Mouse (Mus musculus) lung, embryonic 16.5 days (tissue): ENCODE results near the gene Map3k1. TPM values are rescaled to one million over a fixed set of nuclear protein-coding genes. Genes with fewer than 3 reads are reported as not detected.

Source experiments
- ATAC-seq: fragments of 200-750 bp; cut with Nextera tagmentation; 2 replicates; pipeline ENCODE4 v1.8.0; 2017; ENCODE audit warnings: low read depth, mild to moderate bottlenecking, moderate library complexity
- H3K27ac ChIP-seq: fragments of 300-500 bp; sonication (generic); 2 replicates; pipeline ENCODE4 v1.5.1; 2014; ENCODE audit warnings: mild to moderate bottlenecking, control low read depth, low read length
- H3K27me3 ChIP-seq: fragments of 300-500 bp; sonication (generic); 2 replicates; pipeline ENCODE4 v1.6.1; 2014; ENCODE audit warnings: low read depth, low read length, mixed read lengths; ENCODE audit not compliant: control insufficient read depth, insufficient read depth
- H3K36me3 ChIP-seq: fragments of 300-500 bp; sonication (generic); 2 replicates; pipeline ENCODE4 v1.6.1; 2014; ENCODE audit warnings: low read length; ENCODE audit not compliant: control insufficient read depth, insufficient read depth
- H3K4me1 ChIP-seq: fragments of 300-500 bp; sonication (generic); replicated peaks from 2 replicates; pipeline ENCODE4 v1.6.1; 2014; ENCODE audit warnings: low read length, mixed read lengths; ENCODE audit not compliant: control insufficient read depth, insufficient read depth
- H3K4me2 ChIP-seq: fragments of 300-500 bp; sonication (generic); 2 replicates; pipeline ENCODE4 v1.6.1; 2014; ENCODE audit warnings: low read depth, low read length, control low read depth
- H3K4me3 ChIP-seq: fragments of 300-500 bp; sonication (generic); 2 replicates; pipeline ENCODE4 v1.5.1; 2014; ENCODE audit warnings: mild to moderate bottlenecking, low read length, control low read depth
- H3K9ac ChIP-seq: fragments of 300-500 bp; sonication (generic); 2 replicates; pipeline ENCODE4 v1.6.1; 2014; ENCODE audit warnings: low read length, control low read depth
- H3K9me3 ChIP-seq: fragments of 300-500 bp; sonication (generic); 2 replicates; pipeline ENCODE4 v1.6.1; 2016; ENCODE audit warnings: low read length; ENCODE audit not compliant: control insufficient read depth
- WGBS: fragments of 180-500 bp; shearing (Covaris S2); extraction: QIAGEN DNeasy Blood & Tissue Kit; methylation state at CpG from one replicate; pipeline ENCODE4 v1.1.7; 2014; 5-methylcytosine and 5-hydroxymethylcytosine counted together
- polyA plus RNA-seq: library from polyadenylated mRNA; unstranded; fragments of >200 nt; fragmentation: Nextera tagmentation; extraction: Ambion mirVana; gene quantifications from 2 replicates; pipeline ENCODE4 v1.2.1, GENCODE M21; 2015

Map3k1 gene
- polyA plus RNA-seq, 1 experiment from 2014 or later, result 28.3 TPM

- no peak overlapping the region for H3K27ac ChIP-seq
- no peak for ATAC-seq
- H3K9me3 ChIP-seq, result no peaks in the 10 kb centered on the region
- no peaks in the 10 kb centered on the region for H3K4me1 ChIP-seq
- H3K4me2 ChIP-seq, result no peak overlapping the region
- H3K4me3 ChIP-seq, result no peak overlapping the region
- peaks cover 36% of the 10 kb centered on the region for H3K36me3 ChIP-seq
- no peak overlapping the region for H3K9ac ChIP-seq
- WGBS, result 91% methylated on average over 9 of the region's 9 CpGs
- no peaks in the 10 kb centered on the region for H3K27me3 ChIP-seq
Measured at GRCm38 (mm10) chr13:111770776-111771175, 38.0 kb downstream of the Map3k1 start.

- H3K9ac ChIP-seq, result no peak overlapping the region
- ATAC-seq, result no peak
- 89% methylated on average over 12 of the region's 12 CpGs for WGBS
- no peaks in the 10 kb centered on the region for H3K9me3 ChIP-seq
- H3K27me3 ChIP-seq, result no peaks in the 10 kb centered on the region
- no peak overlapping the region for H3K4me2 ChIP-seq
- H3K36me3 ChIP-seq, result peaks cover 74% of the 10 kb centered on the region
- H3K27ac ChIP-seq, result no peak overlapping the region
- no peak overlapping the region for H3K4me3 ChIP-seq
- H3K4me1 ChIP-seq, result no peaks in the 10 kb centered on the region
Measured at GRCm38 (mm10) chr13:111762526-111762925, 46.3 kb downstream of the Map3k1 start.

GRCm38 (mm10) chr13:111756986-111757385, 51.8 kb downstream of the Map3k1 start:
- Histone ChIP-seq H3K4me1 (no peaks in the 10 kb centered on the region), H3K9ac (no peak overlapping the region), H3K27ac (no peak overlapping the region), H3K9me3 (no peaks in the 10 kb centered on the region), H3K36me3 (peaks cover 83% of the 10 kb centered on the region), H3K27me3 (no peaks in the 10 kb centered on the region), H3K4me3 (no peak overlapping the region), H3K4me2 (no peak overlapping the region)
- 92% methylated on average over 6 of the region's 6 CpGs for WGBS
- ATAC-seq, result no peak

GRCm38 (mm10) chr13:111755937-111756336, 52.9 kb downstream of the Map3k1 start:
- Histone ChIP-seq H3K4me2 (no peak overlapping the region), H3K36me3 (peaks cover 83% of the 10 kb centered on the region), H3K27me3 (no peaks in the 10 kb centered on the region), H3K9ac (no peak overlapping the region), H3K4me3 (no peak overlapping the region), H3K27ac (no peak overlapping the region), H3K4me1 (no peaks in the 10 kb centered on the region), H3K9me3 (no peaks in the 10 kb centered on the region)
- no peak for ATAC-seq
- 93% methylated on average over 15 of the region's 15 CpGs for WGBS

- peaks cover 83% of the 10 kb centered on the region for H3K36me3 ChIP-seq
- H3K27ac ChIP-seq, result no peak overlapping the region
- H3K9ac ChIP-seq, result no peak overlapping the region
- no peak overlapping the region for H3K4me3 ChIP-seq
- H3K4me2 ChIP-seq, result no peak overlapping the region
- WGBS, result 96% methylated on average over 18 of the region's 18 CpGs
- no peaks in the 10 kb centered on the region for H3K4me1 ChIP-seq
- no peaks in the 10 kb centered on the region for H3K9me3 ChIP-seq
- ATAC-seq, result no peak
- H3K27me3 ChIP-seq, result no peaks in the 10 kb centered on the region
Measured at GRCm38 (mm10) chr13:111755377-111755776, 53.4 kb downstream of the Map3k1 start.

GRCm38 (mm10) chr13:111753321-111753720, 55.5 kb downstream of the Map3k1 start:
- Histone ChIP-seq H3K4me1 (no peaks in the 10 kb centered on the region), H3K27ac (no peak overlapping the region), H3K9me3 (no peaks in the 10 kb centered on the region), H3K36me3 (peaks cover 87% of the 10 kb centered on the region), H3K4me3 (no peak overlapping the region), H3K4me2 (no peak overlapping the region), H3K9ac (no peak overlapping the region), H3K27me3 (no peaks in the 10 kb centered on the region)
- ATAC-seq, result no peak; the same call in 1 of the 2 replicates
- 72% methylated on average over 6 of the region's 6 CpGs for WGBS

- H3K9ac ChIP-seq, result no peak overlapping the region
- H3K4me2 ChIP-seq, result no peak overlapping the region
- no peak for ATAC-seq
- no peak overlapping the region for H3K4me3 ChIP-seq
- H3K4me1 ChIP-seq, result no peaks in the 10 kb centered on the region
- no peaks in the 10 kb centered on the region for H3K9me3 ChIP-seq
- no peak overlapping the region for H3K27ac ChIP-seq
- H3K36me3 ChIP-seq, result peaks cover 40% of the 10 kb centered on the region
- no peaks in the 10 kb centered on the region for H3K27me3 ChIP-seq
- 92% methylated on average over 28 of the region's 28 CpGs for WGBS
Measured at GRCm38 (mm10) chr13:111748301-111749062, 60.3 kb downstream of the Map3k1 start.

- WGBS, result 93% methylated on average over 5 of the region's 5 CpGs
- Histone ChIP-seq H3K36me3 (peaks cover 29% of the 10 kb centered on the region), H3K9ac (no peak overlapping the region), H3K27ac (no peak overlapping the region), H3K4me2 (no peak overlapping the region), H3K9me3 (no peaks in the 10 kb centered on the region), H3K4me1 (no peaks in the 10 kb centered on the region), H3K27me3 (no peaks in the 10 kb centered on the region), H3K4me3 (no peak overlapping the region)
- no peak for ATAC-seq
Measured at GRCm38 (mm10) chr13:111746831-111747230, 62.0 kb downstream of the Map3k1 start.

GRCm38 (mm10) chr13:111745216-111745615, 63.6 kb downstream of the Map3k1 start:
- Histone ChIP-seq H3K27me3 (no peaks in the 10 kb centered on the region), H3K36me3 (peaks cover 18% of the 10 kb centered on the region), H3K4me1 (no peaks in the 10 kb centered on the region), H3K4me3 (no peak overlapping the region), H3K27ac (no peak overlapping the region), H3K9me3 (no peaks in the 10 kb centered on the region), H3K9ac (no peak overlapping the region), H3K4me2 (no peak overlapping the region)
- ATAC-seq, result no peak
- WGBS, result 65% methylated on average over 7 of the region's 7 CpGs
